Mouse (Mus musculus): ENCODE data around the gene Neurod1.

Neurod1 gene

GRCm38 (mm10) chr2:79442906-79443305 lies 13.6 kb downstream of the Neurod1 start:
- no peak for DNase-seq

- DNase-seq, result no peak
Observed at GRCm38 (mm10) chr2:79442227-79442626, 14.3 kb downstream of the Neurod1 start.

- DNase-seq, result no peak
Observed at GRCm38 (mm10) chr2:79430061-79430460, 26.5 kb downstream of the Neurod1 start.

- peak; percentile 29 to 54 for DNase-seq
Observed at GRCm38 (mm10) chr2:79429650-79430049, 26.9 kb downstream of the Neurod1 start.

- DNase-seq, result no peak
Observed at GRCm38 (mm10) chr2:79429108-79429507, 27.4 kb downstream of the Neurod1 start.

- peak in 1 of 2 experiments; percentile 39 for DNase-seq
Observed at GRCm38 (mm10) chr2:79428569-79429104, 27.9 kb downstream of the Neurod1 start.

- no peak for DNase-seq
Observed at GRCm38 (mm10) chr2:79428022-79428421, 28.5 kb downstream of the Neurod1 start.

- DNase-seq, result no peak
Observed at GRCm38 (mm10) chr2:79421696-79422095, 34.9 kb downstream of the Neurod1 start.

- DNase-seq, result no peak
Observed at GRCm38 (mm10) chr2:79414505-79414904, 42.0 kb downstream of the Neurod1 start.

- no peak for DNase-seq
Observed at GRCm38 (mm10) chr2:79410903-79411255, 45.7 kb downstream of the Neurod1 start.

GRCm38 (mm10) chr2:79410247-79410902 lies 46.2 kb downstream of the Neurod1 start:
- no peak for DNase-seq

GRCm38 (mm10) chr2:79405661-79406405 lies 50.7 kb downstream of the Neurod1 start:
- no peak for DNase-seq
